Mouse (Mus musculus) ES-Bruce4 (cell line): Measurements from ENCODE around the gene Arhgef12. TPM values are rescaled to one million over a fixed set of nuclear protein-coding genes. Genes with fewer than 3 reads are reported as not detected.

Experiments
- H3K27ac ChIP-seq: 2 replicates; pipeline ENCODE4 v1.5.1; 2012; ENCODE audit warnings: low read length, inconsistent platforms; ENCODE audit not compliant: insufficient read depth
- H3K27me3 ChIP-seq: 2 replicates; pipeline ENCODE4 v1.6.1; 2012; ENCODE audit warnings: mild to moderate bottlenecking, low read length, inconsistent platforms; ENCODE audit not compliant: control insufficient read depth, poor library complexity, insufficient read depth, severe bottlenecking
- H3K36me3 ChIP-seq: 2 replicates; pipeline ENCODE4 v1.6.1; 2012; ENCODE audit warnings: inconsistent platforms, mild to moderate bottlenecking, low read length, moderate library complexity; ENCODE audit not compliant: control insufficient read depth, poor library complexity, insufficient read depth, severe bottlenecking
- H3K4me1 ChIP-seq: one replicate; pipeline ENCODE4 v1.8.1; 2011; ENCODE audit warnings: low read length; ENCODE audit not compliant: control insufficient read depth, insufficient read depth
- H3K4me3 ChIP-seq: 2 replicates; pipeline ENCODE4 v1.5.1; 2011; ENCODE audit warnings: low read depth, mild to moderate bottlenecking, low read length
- H3K9ac ChIP-seq: 2 replicates; pipeline ENCODE4 v1.6.1; 2012; ENCODE audit warnings: low read depth, mild to moderate bottlenecking, inconsistent platforms; ENCODE audit not compliant: poor library complexity, severe bottlenecking
- H3K9me3 ChIP-seq: replicated peaks from 2 replicates; pipeline ENCODE4 v1.6.1; 2012; ENCODE audit warnings: mild to moderate bottlenecking, low read length, inconsistent platforms; ENCODE audit not compliant: control insufficient read depth, poor library complexity, insufficient read depth, severe bottlenecking
- CTCF ChIP-seq: IDR thresholded peaks from one replicate; pipeline ENCODE4 v1.8.1; 2011; ENCODE audit warnings: low read depth, low read length
- EP300 ChIP-seq: IDR thresholded peaks from 2 replicates; pipeline ENCODE4 v1.6.1; 2011; ENCODE audit warnings: low read depth, low read length; ENCODE audit not compliant: insufficient read depth
- POLR2A ChIP-seq: IDR thresholded peaks from one replicate; pipeline ENCODE4 v1.8.1; 2011; ENCODE audit warnings: low read length; ENCODE audit not compliant: insufficient read depth
- polyA plus RNA-seq: library from polyadenylated mRNA; stranded (reverse); fragments of >200 nt; gene quantifications from 2 replicates; pipeline ENCODE4 v1.2.4, GENCODE M21; 2011; ENCODE audit warnings: low read depth; ENCODE audit not compliant: missing spikeins, insufficient read depth, insufficient read length

Arhgef12 gene
- polyA plus RNA-seq, 1 experiment: 45.6 TPM

DNA sequence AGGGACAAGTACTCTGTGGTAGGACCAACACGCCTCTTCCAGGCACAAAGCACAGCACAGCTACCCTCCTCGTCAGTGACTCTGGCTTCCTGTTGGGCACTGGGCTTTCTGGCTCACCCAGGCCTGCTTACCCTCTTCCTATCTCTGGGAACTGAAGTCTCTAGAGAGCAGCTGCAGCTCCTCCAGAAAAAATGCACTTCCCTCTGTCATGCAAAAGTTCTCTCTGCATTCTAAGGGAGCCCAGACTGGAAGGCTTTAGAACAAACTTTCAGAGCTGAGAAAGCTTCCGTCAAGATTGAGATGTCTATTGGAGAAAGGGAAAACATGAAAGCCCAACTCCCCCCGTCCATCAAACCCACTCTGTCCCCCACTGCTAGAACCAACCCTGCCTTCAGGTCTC is 164.9 kb downstream of the Arhgef12 start:
- TF ChIP-seq CTCF (no peak), EP300 (no peak), POLR2A (no peak)
- Histone ChIP-seq H3K36me3 (no peaks in the 10 kb centered on the region), H3K27me3 (no peaks in the 10 kb centered on the region), H3K9ac (no peak overlapping the region), H3K4me1 (peaks cover 1% of the 10 kb centered on the region), H3K9me3 (no peaks in the 10 kb centered on the region), H3K27ac (no peak overlapping the region), H3K4me3 (no peak overlapping the region)

DNA sequence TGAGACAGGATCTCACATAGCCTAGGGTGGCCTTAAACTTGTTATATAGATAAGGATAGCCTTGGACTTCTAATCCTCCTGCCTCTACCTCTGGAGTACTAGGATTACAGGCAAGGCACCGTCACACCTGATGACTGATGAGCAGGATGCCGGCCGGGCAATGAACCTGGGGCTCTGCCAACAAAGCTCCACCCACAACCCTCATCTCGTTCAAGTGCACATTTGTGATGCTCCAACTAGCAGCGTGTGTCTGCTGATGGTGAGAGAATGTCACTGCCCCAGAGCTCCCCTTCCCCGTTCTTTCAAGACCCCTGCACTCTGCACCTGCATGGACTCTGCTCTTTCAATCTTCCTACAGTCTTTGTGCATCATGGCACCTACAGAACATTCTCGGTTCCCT is 174.9 kb downstream of the Arhgef12 start:
- H3K36me3 ChIP-seq: no peaks in the 10 kb centered on the region
- no peak overlapping the region for H3K27ac ChIP-seq
- no peaks in the 10 kb centered on the region for H3K4me1 ChIP-seq
- H3K27me3 ChIP-seq: no peaks in the 10 kb centered on the region
- no peak for TF ChIP-seq CTCF
- TF ChIP-seq POLR2A: no peak
- no peak for TF ChIP-seq EP300
- no peak overlapping the region for H3K9ac ChIP-seq
- H3K4me3 ChIP-seq: no peak overlapping the region
- H3K9me3 ChIP-seq: peaks cover 7% of the 10 kb centered on the region

DNA sequence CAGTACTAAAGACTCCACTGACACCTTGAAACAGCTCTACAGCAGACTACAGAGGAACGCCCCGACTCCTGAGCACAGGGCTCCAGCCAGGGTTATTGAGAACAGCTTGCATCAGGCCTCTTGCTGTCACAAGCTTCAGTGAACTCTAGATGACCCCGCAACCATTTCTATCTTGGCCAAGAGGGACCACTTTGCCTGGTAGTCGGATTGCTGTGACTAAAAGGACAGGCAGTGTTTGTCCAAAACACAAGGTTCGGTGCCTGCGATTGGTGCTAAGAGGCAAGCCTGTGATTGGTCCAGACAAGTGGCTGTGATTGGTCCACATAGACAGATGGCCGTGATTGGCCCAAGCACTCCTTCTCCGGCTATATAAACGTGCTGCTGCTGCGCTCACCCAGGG is 179.5 kb downstream of the Arhgef12 start:
- Histone ChIP-seq H3K4me1 (no peaks in the 10 kb centered on the region), H3K9me3 (peaks cover 7% of the 10 kb centered on the region), H3K4me3 (no peak overlapping the region), H3K36me3 (no peaks in the 10 kb centered on the region), H3K27ac (no peak overlapping the region), H3K27me3 (no peaks in the 10 kb centered on the region), H3K9ac (no peak overlapping the region)
- TF ChIP-seq CTCF: no peak
- no peak for TF ChIP-seq POLR2A
- TF ChIP-seq EP300: no peak

DNA sequence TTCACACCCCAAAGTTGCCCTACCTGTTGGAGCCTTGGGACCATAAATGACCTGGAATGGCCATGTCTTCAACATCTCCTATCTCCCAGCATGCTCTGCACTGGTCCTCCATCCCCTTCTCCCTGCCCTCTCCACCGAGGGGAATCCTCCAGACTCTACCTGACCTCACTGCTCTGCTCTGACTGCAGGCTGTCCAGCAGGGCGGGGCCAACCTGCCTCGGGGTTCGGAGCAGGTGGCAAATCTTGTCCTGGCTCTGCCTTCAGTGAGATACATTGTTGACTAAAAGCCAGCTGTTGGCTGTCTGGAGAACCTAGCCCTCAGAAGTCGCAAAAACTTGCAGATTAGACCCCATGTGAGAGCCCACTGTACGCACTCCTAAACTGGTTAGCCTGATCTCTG is 180.5 kb downstream of the Arhgef12 start:
- no peaks in the 10 kb centered on the region for H3K4me1 ChIP-seq
- TF ChIP-seq EP300: no peak
- TF ChIP-seq CTCF: no peak
- TF ChIP-seq POLR2A: no peak
- no peak overlapping the region for H3K4me3 ChIP-seq
- no peaks in the 10 kb centered on the region for H3K36me3 ChIP-seq
- no peak overlapping the region for H3K9ac ChIP-seq
- no peaks in the 10 kb centered on the region for H3K27me3 ChIP-seq
- no peak overlapping the region for H3K27ac ChIP-seq
- peaks cover 7% of the 10 kb centered on the region for H3K9me3 ChIP-seq

DNA sequence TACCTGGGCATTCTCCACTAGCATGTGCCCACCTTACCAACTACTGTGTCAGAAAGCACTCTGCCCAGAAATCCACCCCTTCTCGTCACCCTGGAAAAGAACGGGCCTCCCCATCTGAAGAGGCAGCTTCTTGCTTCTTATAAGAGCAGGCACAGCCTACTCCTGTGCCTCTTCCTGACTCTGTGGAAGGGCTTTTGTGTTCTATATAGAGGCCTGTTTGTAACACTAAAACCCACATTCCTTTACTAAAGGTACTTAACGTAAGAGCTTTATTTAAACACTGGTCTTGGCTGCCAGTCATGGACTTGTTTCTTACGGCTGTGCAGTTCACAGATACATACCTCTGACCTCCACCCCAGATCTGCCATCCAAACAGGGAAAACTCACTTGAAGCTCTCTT is 185.2 kb downstream of the Arhgef12 start:
- no peak for TF ChIP-seq POLR2A
- TF ChIP-seq CTCF: no peak
- TF ChIP-seq EP300: no peak
- no peaks in the 10 kb centered on the region for H3K27me3 ChIP-seq
- H3K9ac ChIP-seq: no peak overlapping the region
- no peaks in the 10 kb centered on the region for H3K9me3 ChIP-seq
- H3K4me3 ChIP-seq: no peak overlapping the region
- H3K27ac ChIP-seq: no peak overlapping the region
- H3K36me3 ChIP-seq: no peaks in the 10 kb centered on the region
- H3K4me1 ChIP-seq: no peaks in the 10 kb centered on the region

DNA sequence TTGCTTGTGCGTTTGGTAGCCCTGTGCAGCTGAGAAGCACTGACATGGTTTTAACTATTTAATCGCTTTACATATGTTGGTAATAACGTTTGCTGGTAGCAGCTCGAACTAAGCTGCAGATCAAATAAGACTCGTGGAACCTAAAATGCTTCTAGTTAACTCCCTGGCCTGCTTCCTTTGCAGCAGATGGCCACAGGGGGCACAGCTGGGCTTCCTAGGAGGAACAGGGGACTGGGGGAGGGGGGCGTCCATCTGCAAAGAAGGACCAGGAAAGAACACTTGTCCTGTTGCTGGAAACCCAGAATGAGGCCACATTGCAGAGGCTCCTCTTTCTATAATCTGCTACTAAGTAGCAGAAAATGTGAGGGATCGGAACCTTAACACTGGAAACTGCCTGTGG is 186.8 kb downstream of the Arhgef12 start:
- TF ChIP-seq POLR2A: no peak
- no peak for TF ChIP-seq EP300
- no peak for TF ChIP-seq CTCF
- no peaks in the 10 kb centered on the region for H3K36me3 ChIP-seq
- no peak overlapping the region for H3K4me3 ChIP-seq
- H3K4me1 ChIP-seq: no peaks in the 10 kb centered on the region
- no peaks in the 10 kb centered on the region for H3K27me3 ChIP-seq
- no peak overlapping the region for H3K9ac ChIP-seq
- no peaks in the 10 kb centered on the region for H3K9me3 ChIP-seq
- H3K27ac ChIP-seq: no peak overlapping the region
